Mouse (Mus musculus) forebrain, embryonic 16.5 days (tissue): ENCODE measurements around the gene Zfp971. TPM values are rescaled to one million over a fixed set of nuclear protein-coding genes. Genes with fewer than 3 reads are reported as not detected.
"Not testable (repeated sequence)": the region's sequence is repeated elsewhere in the genome, so short reads cannot be mapped to it uniquely, and the experiment has no call there.

ENCODE experiments used
- ATAC-seq: fragments of 200-750 bp; cut with Nextera tagmentation; 2 replicates; pipeline ENCODE4 v1.8.0; 2017; ENCODE audit warnings: mild to moderate bottlenecking, moderate library complexity
- H3K27ac ChIP-seq: fragments of 300-500 bp; sonication (generic); 2 replicates; pipeline ENCODE4 v1.5.1; 2014; ENCODE audit warnings: low read length, control low read depth
- H3K27me3 ChIP-seq: fragments of 300-500 bp; sonication (generic); replicated peaks from 2 replicates; pipeline ENCODE4 v1.6.1; 2014; ENCODE audit warnings: low read length; ENCODE audit not compliant: control insufficient read depth, insufficient read depth
- H3K36me3 ChIP-seq: fragments of 300-500 bp; sonication (generic); 2 replicates; pipeline ENCODE4 v1.6.1; 2014; ENCODE audit not compliant: control insufficient read depth, insufficient read depth
- H3K4me1 ChIP-seq: fragments of 300-500 bp; sonication (generic); replicated peaks from 2 replicates; pipeline ENCODE4 v1.6.1; 2014; ENCODE audit warnings: low read length; ENCODE audit not compliant: control insufficient read depth, insufficient read depth
- H3K4me2 ChIP-seq: fragments of 300-500 bp; sonication (generic); 2 replicates; pipeline ENCODE4 v1.6.1; 2014; ENCODE audit warnings: mild to moderate bottlenecking, low read length, control low read depth
- H3K4me3 ChIP-seq: fragments of 300-500 bp; sonication (generic); replicated peaks from 2 replicates; pipeline ENCODE4 v1.5.1; 2014; ENCODE audit warnings: mild to moderate bottlenecking, low read length, control low read depth
- H3K9ac ChIP-seq: fragments of 300-500 bp; sonication (generic); replicated peaks from 2 replicates; pipeline ENCODE4 v1.6.1; 2014; ENCODE audit warnings: low read depth, low read length, control low read depth
- H3K9me3 ChIP-seq: fragments of 300-500 bp; sonication (generic); 2 replicates; pipeline ENCODE4 v1.6.1; 2016; ENCODE audit warnings: low read length; ENCODE audit not compliant: control insufficient read depth
- WGBS: fragments of 180-500 bp; shearing (Covaris S2); extraction: QIAGEN DNeasy Blood & Tissue Kit; methylation state at CpG from one replicate; pipeline ENCODE4 v1.1.7; 2014; 5-methylcytosine and 5-hydroxymethylcytosine counted together
- polyA plus RNA-seq: library from polyadenylated mRNA; unstranded; fragments of >200 nt; fragmentation: Nextera tagmentation; extraction: Ambion mirVana; gene quantifications from 2 replicates; pipeline ENCODE4 v1.2.1, GENCODE M21; 2015

Zfp971 gene
- 8.5 and 10.5 TPM in 2 replicates for polyA plus RNA-seq

DNA sequence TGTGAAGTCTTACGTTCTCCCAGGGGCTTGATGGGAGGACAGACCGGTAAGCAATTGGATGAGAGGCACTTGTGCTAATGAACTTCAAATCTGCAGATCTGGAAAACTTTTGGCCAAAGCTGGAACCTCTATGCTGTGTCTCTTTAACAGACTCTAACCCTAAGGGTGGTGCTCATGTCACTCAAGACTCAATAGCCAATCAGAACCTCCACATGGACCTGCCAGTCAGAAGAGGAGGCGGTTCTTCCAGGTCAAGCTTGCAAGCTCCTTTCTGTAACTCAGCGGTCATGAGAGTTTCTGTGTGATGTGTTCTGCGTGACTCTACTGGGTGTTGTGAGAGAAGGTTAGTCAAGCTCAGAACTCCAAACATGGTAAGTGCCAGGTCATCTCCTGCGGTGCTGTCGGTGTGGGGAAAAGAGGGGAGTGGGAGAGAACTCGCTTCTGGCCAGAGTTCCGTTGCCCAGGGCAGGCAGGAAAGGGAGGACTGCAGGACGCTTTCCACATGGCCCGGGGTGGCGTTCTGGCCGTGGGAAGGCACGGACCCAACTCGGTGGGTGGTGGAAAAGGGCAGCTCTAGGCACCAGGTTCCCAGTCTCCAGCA, at the start of gene Zfp971:
Zfp971 (plus strand) TSS at position 274 of the 601 bp plus-strand sequence.
- Histone ChIP-seq H3K4me2 (peak within 1 kb of the TSS; percentile 55), H3K4me3 (peak within 1 kb of the TSS; percentile 58), H3K9ac (peak within 1 kb of the TSS; percentile 60)
- not testable (repeated sequence) for H3K9me3 ChIP-seq, H3K36me3 ChIP-seq, ATAC-seq, H3K27me3 ChIP-seq, H3K27ac ChIP-seq, H3K4me1 ChIP-seq
- WGBS: under 1% methylated on average over 11 of the region's 15 CpGs

DNA sequence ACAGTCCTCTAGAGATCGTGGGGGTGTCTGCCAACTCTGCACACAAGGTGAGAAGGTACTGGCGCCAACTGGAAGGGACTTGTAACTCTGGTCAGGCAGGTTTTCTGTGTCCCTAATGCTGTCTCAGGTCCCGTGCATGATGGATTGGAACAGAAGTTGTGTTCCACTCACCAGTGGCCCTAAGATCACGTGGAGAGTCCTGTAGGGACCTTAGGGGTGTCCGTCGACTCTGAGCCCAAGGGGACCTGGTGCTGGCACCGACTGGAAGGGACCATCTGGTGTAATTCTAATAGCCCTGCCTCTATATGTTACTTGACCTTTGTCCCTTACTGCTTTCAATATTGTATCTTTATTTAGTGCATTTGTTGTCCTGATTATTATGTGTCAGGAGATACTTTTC, 48.3 kb upstream of the Zfp971 start:
- H3K9me3 ChIP-seq, H3K4me2 ChIP-seq, ATAC-seq, H3K9ac ChIP-seq, H3K27me3 ChIP-seq, H3K4me1 ChIP-seq, H3K36me3 ChIP-seq, H3K27ac ChIP-seq, H3K4me3 ChIP-seq: not testable (repeated sequence)
- 86% methylated on average over 6 of the region's 7 CpGs for WGBS

- H3K27ac ChIP-seq, H3K4me2 ChIP-seq, ATAC-seq, H3K9me3 ChIP-seq, H3K36me3 ChIP-seq, H3K4me3 ChIP-seq, H3K4me1 ChIP-seq, H3K27me3 ChIP-seq, H3K9ac ChIP-seq: not testable (repeated sequence)
- 89% methylated on average over 3 of the region's 3 CpGs for WGBS
Measured at GRCm38 (mm10) chr2:178019486-178019885, 3.6 kb upstream of the Zfp971 start.

DNA sequence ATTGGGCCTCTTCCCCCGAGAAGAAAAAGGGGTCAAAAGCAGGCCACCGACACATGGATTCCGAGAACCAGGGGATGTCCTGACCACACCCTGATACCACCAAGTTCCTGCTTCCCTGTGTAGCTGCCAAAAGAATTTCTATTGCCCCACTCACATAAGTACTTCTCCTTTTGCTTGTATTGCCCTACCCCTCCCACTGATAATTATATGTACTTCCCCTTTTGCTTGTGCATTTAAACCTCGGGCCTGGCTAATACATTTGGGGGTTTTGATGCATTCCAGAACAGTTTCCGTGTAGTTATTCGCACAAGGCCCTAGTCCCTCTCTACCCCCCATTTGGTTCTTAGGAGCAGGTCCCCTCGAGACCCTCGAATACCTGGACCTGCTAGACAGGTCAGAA, 2.3 kb upstream of the Zfp971 start:
- H3K27ac ChIP-seq, H3K9ac ChIP-seq, H3K4me3 ChIP-seq, ATAC-seq, H3K4me2 ChIP-seq, H3K4me1 ChIP-seq, H3K36me3 ChIP-seq, H3K9me3 ChIP-seq, H3K27me3 ChIP-seq: not testable (repeated sequence)
- WGBS: 89% methylated on average over 8 of the region's 8 CpGs

GRCm38 (mm10) chr2:178023861-178024260, 777 bp downstream of the Zfp971 start:
- not testable (repeated sequence) for H3K36me3 ChIP-seq, H3K4me1 ChIP-seq, H3K27ac ChIP-seq, H3K27me3 ChIP-seq, H3K9me3 ChIP-seq, ATAC-seq
- H3K9ac ChIP-seq: peak overlapping the region; percentile 60
- H3K4me3 ChIP-seq: peak overlapping the region; percentile 58
- WGBS: 10% methylated on average over 2 of the region's 2 CpGs
- H3K4me2 ChIP-seq: peak overlapping the region; percentile 55

GRCm38 (mm10) chr2:178027601-178028000, 4.5 kb downstream of the Zfp971 start:
- not testable (repeated sequence) for H3K9ac ChIP-seq, H3K27me3 ChIP-seq, H3K4me3 ChIP-seq, ATAC-seq, H3K27ac ChIP-seq, H3K9me3 ChIP-seq, H3K4me1 ChIP-seq, H3K36me3 ChIP-seq, H3K4me2 ChIP-seq
- 94% methylated on average over 2 of the region's 3 CpGs for WGBS

GRCm38 (mm10) chr2:178058195-178058594, 35.1 kb downstream of the Zfp971 start:
- no peak for ATAC-seq
- no peak overlapping the region for H3K27ac ChIP-seq
- no peak overlapping the region for H3K4me3 ChIP-seq
- WGBS: 10% methylated on average over 1 of the region's 1 CpGs
- no peak overlapping the region for H3K4me2 ChIP-seq
- no peaks in the 10 kb centered on the region for H3K36me3 ChIP-seq
- H3K9ac ChIP-seq: no peak overlapping the region
- H3K9me3 ChIP-seq: no peaks in the 10 kb centered on the region; the same call in 1 of the 2 replicates
- H3K4me1 ChIP-seq: no peaks in the 10 kb centered on the region
- no peaks in the 10 kb centered on the region for H3K27me3 ChIP-seq

- 0% methylated on average over 3 of the region's 14 CpGs for WGBS
Measured at GRCm38 (mm10) chr2:178078166-178078717, 55.2 kb downstream of the Zfp971 start, which contains the start of gene Zfp931. Gene Zfp931 (minus strand): TSS chr2:178078476.

More at GRCm38 (mm10) chr2:178078166-178078717, 55.2 kb downstream of the Zfp971 start, which contains the start of gene Zfp931:
- not testable (repeated sequence) for H3K27me3 ChIP-seq, H3K9me3 ChIP-seq, H3K4me1 ChIP-seq, H3K36me3 ChIP-seq, H3K27ac ChIP-seq, ATAC-seq, H3K9ac ChIP-seq
- Histone ChIP-seq H3K4me3 (peak within 1 kb of the TSS; percentile 43), H3K4me2 (peak within 1 kb of the TSS; percentile 45)
